Mouse (Mus musculus): ENCODE measurements at regions not wholly inside any gene's neighbourhood (a gene's known extent, or its start where the extent isn't known, plus 50 kb on each side); places are given as distances from the start of the nearest gene placed in this dataset.

DNA sequence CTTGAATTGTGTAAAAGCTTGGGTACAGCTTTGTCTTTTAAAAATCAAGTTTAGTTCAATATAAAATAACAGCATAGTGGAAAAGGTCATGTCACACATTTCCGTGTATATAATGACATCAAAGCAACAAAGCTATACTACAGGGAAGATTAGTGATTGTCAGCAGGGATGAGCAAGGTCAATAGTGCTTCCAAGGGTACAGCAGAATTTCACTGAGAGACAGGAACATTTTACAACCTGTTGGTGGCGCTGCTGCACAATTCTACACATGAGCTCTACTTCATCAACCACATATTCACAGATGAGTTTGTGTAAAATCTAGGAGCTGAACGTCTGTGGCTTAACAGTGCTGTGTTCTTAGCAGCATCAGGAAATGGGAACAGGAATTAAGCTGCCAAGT is 74.3 kb upstream of the A2m start:
- Histone ChIP-seq H3K9ac (ENCODE audit: low read depth, low read length) (no peak overlapping the region), H3K4me2 (no peak overlapping the region), H3K27ac (ENCODE audit: low read depth, low read length) (no peak overlapping the region), H3K4me3 (ENCODE audit: low read depth, low read length) (no peak overlapping the region), H3K27me3 (ENCODE audit: control insufficient read depth, insufficient read depth, low read length) (no peaks in the 10 kb centered on the region), H3K9me3 (replicated peaks; ENCODE audit: control insufficient read depth, low read length) (no peaks in the 10 kb centered on the region), H3K36me3 (ENCODE audit: control insufficient read depth, insufficient read depth, low read length) (no peaks in the 10 kb centered on the region), H3K4me1 (ENCODE audit: control insufficient read depth, insufficient read depth, low read length) (no peaks in the 10 kb centered on the region)
- no peak for ATAC-seq (replicated peaks; ENCODE audit: insufficient number of reproducible peaks, low FRiP score, low TSS enrichment)
- 7% methylated on average over 3 of the region's 3 CpGs for WGBS (ENCODE audit: insufficient replicate concordance)

- Histone ChIP-seq H3K9ac (ENCODE audit: low read depth, low read length) (no peak overlapping the region), H3K36me3 (ENCODE audit: control insufficient read depth, insufficient read depth, low read length) (no peaks in the 10 kb centered on the region), H3K27ac (ENCODE audit: low read depth, low read length) (no peak overlapping the region), H3K4me1 (ENCODE audit: control insufficient read depth, insufficient read depth, low read length) (no peaks in the 10 kb centered on the region), H3K27me3 (ENCODE audit: control insufficient read depth, insufficient read depth, low read length) (no peaks in the 10 kb centered on the region), H3K9me3 (replicated peaks; ENCODE audit: control insufficient read depth, low read length) (no peaks in the 10 kb centered on the region), H3K4me3 (ENCODE audit: low read depth, low read length) (no peak overlapping the region), H3K4me2 (no peak overlapping the region)
- ATAC-seq (replicated peaks; ENCODE audit: insufficient number of reproducible peaks, low FRiP score, low TSS enrichment) = no peak
- WGBS (ENCODE audit: insufficient replicate concordance) = 45% methylated on average over 1 of the region's 1 CpGs
These were observed 74.8 kb upstream of the A2m start for GRCm38 (mm10) chr6:121560393-121560793.

DNA sequence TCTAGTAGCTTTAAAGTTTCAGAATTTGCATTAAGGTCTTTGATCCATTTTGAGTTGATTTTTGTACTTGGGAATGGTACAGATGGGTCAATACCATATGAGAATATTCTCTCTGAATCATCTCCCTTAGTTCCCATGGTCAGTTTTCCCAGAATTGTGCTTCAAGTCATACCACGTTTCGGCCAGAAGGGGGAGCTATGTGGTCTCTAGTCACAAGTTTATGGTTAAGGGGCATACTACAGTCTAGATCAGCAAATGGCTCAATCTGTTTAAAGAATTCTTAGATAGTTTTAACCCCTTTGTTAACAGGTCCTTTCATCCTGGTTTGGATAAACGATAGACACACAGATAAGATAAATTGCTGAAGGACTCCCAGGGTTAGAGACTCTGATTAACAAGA is 78.7 kb upstream of the A2m start:
- H3K9ac ChIP-seq (ENCODE audit: low read depth, low read length) = no peak overlapping the region
- H3K27ac ChIP-seq (ENCODE audit: low read depth, low read length) = no peak overlapping the region
- H3K36me3 ChIP-seq (ENCODE audit: control insufficient read depth, insufficient read depth, low read length) = no peaks in the 10 kb centered on the region
- no peak overlapping the region for H3K4me3 ChIP-seq (ENCODE audit: low read depth, low read length)
- H3K9me3 ChIP-seq (replicated peaks; ENCODE audit: control insufficient read depth, low read length) = no peaks in the 10 kb centered on the region
- no peak for ATAC-seq (replicated peaks; ENCODE audit: insufficient number of reproducible peaks, low FRiP score, low TSS enrichment)
- no peaks in the 10 kb centered on the region for H3K27me3 ChIP-seq (ENCODE audit: control insufficient read depth, insufficient read depth, low read length)
- 6% methylated on average over 3 of the region's 3 CpGs for WGBS (ENCODE audit: insufficient replicate concordance)
- H3K4me1 ChIP-seq (ENCODE audit: control insufficient read depth, insufficient read depth, low read length) = no peaks in the 10 kb centered on the region
- H3K4me2 ChIP-seq = no peak overlapping the region

GRCm38 (mm10) chr6:121553501-121554132 is 80.1 kb upstream of the Iqsec3 start:
- Histone ChIP-seq H3K4me1 (ENCODE audit: control insufficient read depth, insufficient read depth, low read length) (no peaks in the 10 kb centered on the region), H3K9ac (ENCODE audit: low read depth, low read length) (no peak overlapping the region), H3K9me3 (replicated peaks; ENCODE audit: control insufficient read depth, low read length) (no peaks in the 10 kb centered on the region), H3K4me2 (no peak overlapping the region), H3K36me3 (ENCODE audit: control insufficient read depth, insufficient read depth, low read length) (no peaks in the 10 kb centered on the region), H3K27me3 (ENCODE audit: control insufficient read depth, insufficient read depth, low read length) (no peaks in the 10 kb centered on the region), H3K4me3 (ENCODE audit: low read depth, low read length) (no peak overlapping the region), H3K27ac (ENCODE audit: low read depth, low read length) (no peak overlapping the region)
- WGBS (ENCODE audit: insufficient replicate concordance) = 75% methylated on average over 2 of the region's 2 CpGs
- ATAC-seq (replicated peaks; ENCODE audit: insufficient number of reproducible peaks, low FRiP score, low TSS enrichment) = no peak

GRCm38 (mm10) chr6:121533521-121533920 is 60.0 kb upstream of the Iqsec3 start:
- Histone ChIP-seq H3K4me3 (ENCODE audit: low read depth, low read length) (no peak overlapping the region), H3K4me2 (no peak overlapping the region), H3K27ac (ENCODE audit: low read depth, low read length) (no peak overlapping the region), H3K4me1 (ENCODE audit: control insufficient read depth, insufficient read depth, low read length) (no peaks in the 10 kb centered on the region), H3K27me3 (ENCODE audit: control insufficient read depth, insufficient read depth, low read length) (no peaks in the 10 kb centered on the region), H3K9me3 (replicated peaks; ENCODE audit: control insufficient read depth, low read length) (no peaks in the 10 kb centered on the region), H3K36me3 (ENCODE audit: control insufficient read depth, insufficient read depth, low read length) (no peaks in the 10 kb centered on the region), H3K9ac (ENCODE audit: low read depth, low read length) (no peak overlapping the region)
- WGBS (ENCODE audit: insufficient replicate concordance) = 66% methylated on average over 7 of the region's 7 CpGs
- ATAC-seq (replicated peaks; ENCODE audit: insufficient number of reproducible peaks, low FRiP score, low TSS enrichment) = no peak

DNA sequence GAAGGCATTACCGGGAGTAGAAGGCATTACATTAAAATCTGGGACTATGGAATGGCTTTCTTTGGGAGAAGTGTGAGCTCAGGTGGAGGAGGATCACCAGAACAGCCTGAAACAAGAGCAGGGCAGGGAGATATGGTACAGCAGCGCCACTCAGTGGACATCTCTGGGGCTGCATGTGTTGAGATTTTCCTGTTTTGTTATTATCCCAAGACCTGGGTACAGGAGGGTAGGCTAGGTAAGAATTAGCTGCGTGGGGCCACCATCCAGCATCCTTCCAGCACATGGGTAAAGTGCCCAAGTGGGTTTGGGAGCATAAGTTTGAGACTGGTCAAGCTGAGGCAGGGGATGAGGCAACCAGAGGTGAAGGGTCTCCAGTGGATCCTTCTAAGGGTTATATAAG is 59.4 kb upstream of the Iqsec3 start:
- H3K9me3 ChIP-seq (replicated peaks; ENCODE audit: control insufficient read depth, low read length) = no peaks in the 10 kb centered on the region
- H3K4me2 ChIP-seq = no peak overlapping the region
- ATAC-seq (replicated peaks; ENCODE audit: insufficient number of reproducible peaks, low FRiP score, low TSS enrichment) = no peak
- no peaks in the 10 kb centered on the region for H3K4me1 ChIP-seq (ENCODE audit: control insufficient read depth, insufficient read depth, low read length)
- no peaks in the 10 kb centered on the region for H3K36me3 ChIP-seq (ENCODE audit: control insufficient read depth, insufficient read depth, low read length)
- H3K27ac ChIP-seq (ENCODE audit: low read depth, low read length) = no peak overlapping the region
- H3K9ac ChIP-seq (ENCODE audit: low read depth, low read length) = no peak overlapping the region
- H3K4me3 ChIP-seq (ENCODE audit: low read depth, low read length) = no peak overlapping the region
- WGBS (ENCODE audit: insufficient replicate concordance) = 5% methylated on average over 3 of the region's 3 CpGs
- H3K27me3 ChIP-seq (ENCODE audit: control insufficient read depth, insufficient read depth, low read length) = no peaks in the 10 kb centered on the region

- Histone ChIP-seq H3K4me3 (ENCODE audit: low read depth, low read length) (no peak overlapping the region), H3K27ac (ENCODE audit: low read depth, low read length) (no peak overlapping the region), H3K9ac (ENCODE audit: low read depth, low read length) (no peak overlapping the region), H3K27me3 (ENCODE audit: control insufficient read depth, insufficient read depth, low read length) (no peaks in the 10 kb centered on the region), H3K4me1 (ENCODE audit: control insufficient read depth, insufficient read depth, low read length) (no peaks in the 10 kb centered on the region), H3K9me3 (replicated peaks; ENCODE audit: control insufficient read depth, low read length) (no peaks in the 10 kb centered on the region), H3K36me3 (ENCODE audit: control insufficient read depth, insufficient read depth, low read length) (no peaks in the 10 kb centered on the region), H3K4me2 (no peak overlapping the region)
- 64% methylated on average over 13 of the region's 13 CpGs for WGBS (ENCODE audit: insufficient replicate concordance)
- no peak for ATAC-seq (replicated peaks; ENCODE audit: insufficient number of reproducible peaks, low FRiP score, low TSS enrichment)
These were observed 58.4 kb upstream of the Iqsec3 start for GRCm38 (mm10) chr6:121531825-121532389.

GRCm38 (mm10) chr6:121527281-121527680 is 53.8 kb upstream of the Iqsec3 start:
- H3K4me3 ChIP-seq (ENCODE audit: low read depth, low read length) = no peak overlapping the region
- no peaks in the 10 kb centered on the region for H3K4me1 ChIP-seq (ENCODE audit: control insufficient read depth, insufficient read depth, low read length)
- ATAC-seq (replicated peaks; ENCODE audit: insufficient number of reproducible peaks, low FRiP score, low TSS enrichment) = no peak
- WGBS (ENCODE audit: insufficient replicate concordance) = 88% methylated on average over 4 of the region's 4 CpGs
- H3K36me3 ChIP-seq (ENCODE audit: control insufficient read depth, insufficient read depth, low read length) = no peaks in the 10 kb centered on the region
- no peak overlapping the region for H3K27ac ChIP-seq (ENCODE audit: low read depth, low read length)
- H3K27me3 ChIP-seq (ENCODE audit: control insufficient read depth, insufficient read depth, low read length) = no peaks in the 10 kb centered on the region
- no peak overlapping the region for H3K9ac ChIP-seq (ENCODE audit: low read depth, low read length)
- H3K4me2 ChIP-seq = no peak overlapping the region
- H3K9me3 ChIP-seq (replicated peaks; ENCODE audit: control insufficient read depth, low read length) = no peaks in the 10 kb centered on the region

DNA sequence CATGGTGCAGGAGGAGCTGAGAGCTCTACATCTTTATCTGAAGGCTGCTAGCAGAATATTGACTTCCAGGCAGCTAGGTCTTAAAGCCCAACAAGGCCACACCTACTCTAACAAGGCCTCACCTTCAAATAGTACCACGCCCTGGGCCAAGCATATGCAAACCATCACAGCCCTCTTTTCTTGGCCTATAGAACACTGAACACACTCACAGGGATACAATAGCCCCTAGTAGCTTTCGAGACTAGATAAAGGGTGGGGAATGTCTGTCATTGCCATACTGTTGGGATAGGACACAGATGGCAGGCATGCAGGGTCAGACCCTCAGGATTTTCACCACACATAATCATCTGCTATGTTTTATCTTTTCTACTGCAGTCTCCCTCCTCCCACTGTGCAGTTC is 52.6 kb upstream of the Iqsec3 start:
- WGBS (ENCODE audit: insufficient replicate concordance) = 79% methylated on average over 2 of the region's 2 CpGs
- Histone ChIP-seq H3K27ac (ENCODE audit: low read depth, low read length) (no peak overlapping the region), H3K4me3 (ENCODE audit: low read depth, low read length) (no peak overlapping the region), H3K9ac (ENCODE audit: low read depth, low read length) (no peak overlapping the region), H3K4me2 (no peak overlapping the region), H3K27me3 (ENCODE audit: control insufficient read depth, insufficient read depth, low read length) (no peaks in the 10 kb centered on the region), H3K9me3 (replicated peaks; ENCODE audit: control insufficient read depth, low read length) (no peaks in the 10 kb centered on the region), H3K36me3 (ENCODE audit: control insufficient read depth, insufficient read depth, low read length) (no peaks in the 10 kb centered on the region), H3K4me1 (ENCODE audit: control insufficient read depth, insufficient read depth, low read length) (no peaks in the 10 kb centered on the region)
- no peak for ATAC-seq (replicated peaks; ENCODE audit: insufficient number of reproducible peaks, low FRiP score, low TSS enrichment)
